Mouse (Mus musculus) small intestine, adult 10 weeks (tissue): Measurements from ENCODE around the gene Hoxc6. TPM values are rescaled to one million over a fixed set of nuclear protein-coding genes. Genes with fewer than 3 reads are reported as not detected.

ENCODE experiments used
- polyA plus RNA-seq: library from polyadenylated mRNA; stranded (reverse); fragments of 350-450 nt; fragmentation: Illumina TruSeq; extraction: RNeasy Lipid Tissue Mini Kit (QIAGEN cat#74804); gene quantifications from one replicate; pipeline ENCODE4 v1.2.3, GENCODE M21; 2014; ENCODE audit warnings: low replicate concordance

Gene Hoxc6
- polyA plus RNA-seq = 0.89 TPM

GRCm38 (mm10) chr15:102997939-102998355 is at the start of gene Hoxc6:
Gene Hoxc6 (plus strand): TSS chr15:102998257.

GRCm38 (mm10) chr15:102954192-102955006 is 43.7 kb upstream of the Hoxc6 start, which contains the start of gene Hoxc11:
Gene Hoxc11 (plus strand): TSS chr15:102954427.

GRCm38 (mm10) chr15:102966776-102967311 is 31.2 kb upstream of the Hoxc6 start, which contains the start of gene Hoxc10:
Gene Hoxc10 (plus strand): TSS chr15:102966796.

GRCm38 (mm10) chr15:102967312-102967510 is 30.8 kb upstream of the Hoxc6 start, which contains the start of gene Hoxc5:
Gene Hoxc5 (plus strand): TSS chr15:102967443.

GRCm38 (mm10) chr15:102976171-102976570 is 21.9 kb upstream of the Hoxc6 start, which contains the start of gene Hoxc9:
Gene Hoxc9 (plus strand): TSS chr15:102976439.

GRCm38 (mm10) chr15:102990461-102991397 is 7.3 kb upstream of the Hoxc6 start, which contains the start of gene Hoxc8:
Gene Hoxc8 (plus strand): TSS chr15:102990607.

DNA sequence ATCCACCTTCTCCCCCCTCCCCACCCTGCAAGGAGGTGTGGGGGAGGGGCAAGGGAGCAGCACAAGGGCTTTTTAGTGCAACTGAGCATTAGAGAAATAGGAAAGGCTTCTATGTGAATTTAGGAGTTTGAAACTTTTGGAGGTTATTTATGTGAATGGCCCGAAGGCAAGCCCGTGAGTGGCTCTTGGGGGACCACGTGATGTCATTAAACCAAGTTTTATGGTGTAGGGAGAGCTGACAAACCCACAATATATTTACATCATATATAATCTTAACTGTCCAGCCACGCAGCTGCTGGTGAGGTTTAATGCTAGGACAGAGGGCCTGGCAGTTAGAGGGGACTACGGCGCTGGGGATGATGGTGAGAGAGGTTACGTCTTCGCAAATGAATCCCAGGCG is 20.6 kb downstream of the Hoxc6 start, which contains the start of gene Hoxc4:
Gene Hoxc4 (plus strand): TSS at position 299 of the 400 bp plus-strand sequence.

Other genes starting within 250 kb of the Hoxc6 start
- not detected for gene Hoxc13, start 77.2 kb upstream of the Hoxc6 start, polyA plus RNA-seq
- gene Hoxc12, start 61.5 kb upstream of the Hoxc6 start, polyA plus RNA-seq = not detected
- gene Hoxc11, start 43.8 kb upstream of the Hoxc6 start, polyA plus RNA-seq = not detected
- not detected for gene Hoxc10, start 31.5 kb upstream of the Hoxc6 start, polyA plus RNA-seq
- gene Hoxc5, start 30.8 kb upstream of the Hoxc6 start, polyA plus RNA-seq = 0.89 TPM
- not detected for gene Hoxc9, start 21.8 kb upstream of the Hoxc6 start, polyA plus RNA-seq
- not detected for gene Hoxc8, start 7.7 kb upstream of the Hoxc6 start, polyA plus RNA-seq
- 4.9 TPM for gene Hoxc4, start 20.7 kb downstream of the Hoxc6 start, polyA plus RNA-seq
- 10.2 TPM for gene Smug1, start 168.8 kb downstream of the Hoxc6 start, polyA plus RNA-seq
- gene Cbx5, start 241.6 kb downstream of the Hoxc6 start, polyA plus RNA-seq = 48.7 TPM
- 367 TPM for gene Hnrnpa1, start 242.2 kb downstream of the Hoxc6 start, polyA plus RNA-seq